12 mouse cellular contexts compared by ENCODE assay signal in the genomic region with DNA sequence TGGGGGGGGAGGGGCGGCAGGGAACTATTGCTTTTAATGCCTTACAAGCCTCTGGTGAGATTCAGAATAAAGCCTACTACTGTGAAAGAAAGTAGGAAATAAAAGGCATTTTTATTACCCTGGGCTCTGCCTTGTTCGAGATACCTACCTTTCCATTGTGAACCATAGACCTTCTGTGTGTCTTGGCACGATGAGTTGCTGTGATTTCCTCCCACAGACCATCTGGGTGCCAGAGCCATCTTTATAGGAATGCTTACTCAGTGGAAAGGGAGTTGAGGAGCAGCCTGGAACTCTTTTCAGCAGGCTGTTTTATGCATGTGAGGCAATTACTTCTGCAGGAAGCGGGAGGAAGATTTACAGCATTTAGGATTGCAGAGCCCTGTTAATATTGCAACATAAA.
DNase-seq lines count a peak whose midpoint lies in the region; ATAC-seq and TF ChIP-seq lines count a peak whose summit lies in the region.
"Had no signal": no experiment of that assay in that cellular context is flagged by ENCODE, and none has a peak within 500 bp of the region (broad histone marks: within the 10 kb centered on the region; RNA-seq: fewer than 3 reads in every experiment).

No protein-coding gene starts in this region.

- H3K4me1 ChIP-seq in kidney, embryonic 16.5 days (ENCODE audit: insufficient read depth, low read length): peaks cover 6% of the 10 kb centered on the region; the same call in 1 of the 2 replicates
- H3K4me1 ChIP-seq in limb, embryonic 15.5 days: peaks cover 10% of the 10 kb centered on the region
- H3K4me1 ChIP-seq in liver, postnatal 0 days (ENCODE audit: insufficient read depth): no peaks in the 10 kb centered on the region
- H3K4me1 ChIP-seq in midbrain, embryonic 15.5 days: peaks cover 8% of the 10 kb centered on the region; the same call in 1 of the 2 replicates

- H3K9ac ChIP-seq in kidney, embryonic 16.5 days (replicated peaks; ENCODE audit: low read length): no peak overlapping the region
- no peak overlapping the region for H3K9ac ChIP-seq in limb, embryonic 15.5 days
- no peak overlapping the region for H3K9ac ChIP-seq in liver, postnatal 0 days (replicated peaks)
- no peak overlapping the region for H3K9ac ChIP-seq in midbrain, embryonic 15.5 days

- H3K4me2 ChIP-seq in kidney, embryonic 16.5 days (replicated peaks; ENCODE audit: low read depth, low read length): no peak overlapping the region
- H3K4me2 ChIP-seq in limb, embryonic 15.5 days: no peak overlapping the region
- H3K4me2 ChIP-seq in liver, postnatal 0 days (ENCODE audit: low read depth, low read length): no peak overlapping the region
- H3K4me2 ChIP-seq in midbrain, embryonic 15.5 days: no peak overlapping the region

- no peak overlapping the region for H3K4me3 ChIP-seq in kidney, embryonic 16.5 days (ENCODE audit: low read length)
- no peak overlapping the region for H3K4me3 ChIP-seq in limb, embryonic 15.5 days
- H3K4me3 ChIP-seq in liver, postnatal 0 days (ENCODE audit: low read depth, low read length): no peak overlapping the region
- H3K4me3 ChIP-seq in midbrain, embryonic 15.5 days: no peak overlapping the region

- no peak for TF ChIP-seq EP300 in liver, postnatal 0 days (IDR thresholded peaks at IDR 0.05; ENCODE audit: low read depth)

- WGBS in kidney, embryonic 16.5 days: 21% methylated on average over 4 of the region's 4 CpGs
- 16% methylated on average over 4 of the region's 4 CpGs for WGBS in limb, embryonic 15.5 days
- WGBS in liver, postnatal 0 days (ENCODE audit: insufficient replicate concordance): 60% methylated on average over 4 of the region's 4 CpGs
- 71% methylated on average over 4 of the region's 4 CpGs for WGBS in midbrain, embryonic 15.5 days

- no peaks in the 10 kb centered on the region for H3K27me3 ChIP-seq in kidney, embryonic 16.5 days (ENCODE audit: insufficient read depth, low read length)
- H3K27me3 ChIP-seq in limb, embryonic 15.5 days: no peaks in the 10 kb centered on the region
- no peaks in the 10 kb centered on the region for H3K27me3 ChIP-seq in liver, postnatal 0 days (ENCODE audit: insufficient read depth, low read length)
- H3K27me3 ChIP-seq in midbrain, embryonic 15.5 days (replicated peaks): no peaks in the 10 kb centered on the region
- H3K27me3 ChIP-seq: CH12.LX had no signal

- H3K36me3 ChIP-seq in kidney, embryonic 16.5 days (ENCODE audit: insufficient read depth, low read length): no peaks in the 10 kb centered on the region
- no peaks in the 10 kb centered on the region for H3K36me3 ChIP-seq in limb, embryonic 15.5 days
- H3K36me3 ChIP-seq in liver, postnatal 0 days (replicated peaks; ENCODE audit: insufficient read depth, low read length): no peaks in the 10 kb centered on the region
- H3K36me3 ChIP-seq in midbrain, embryonic 15.5 days (replicated peaks): no peaks in the 10 kb centered on the region

- ATAC-seq in kidney, embryonic 16.5 days (ENCODE audit: low FRiP score, low TSS enrichment): peak; percentile 64; the same call in 1 of the 2 replicates
- ATAC-seq in frontal cortex, adult (ENCODE audit: low TSS enrichment): peak; percentile 94
- peak; percentile 61; the same call in 1 of the 2 replicates for ATAC-seq in limb, embryonic 15.5 days (ENCODE audit: insufficient number of reproducible peaks, low FRiP score, low TSS enrichment, low read depth)
- no peak for ATAC-seq in liver, postnatal 0 days
- no peak for ATAC-seq in midbrain, embryonic 15.5 days (replicated peaks)
- ATAC-seq: intestine, embryonic 16.5 days; lung, postnatal 0 days had no signal

- no peaks in the 10 kb centered on the region for H3K9me3 ChIP-seq in kidney, embryonic 16.5 days (ENCODE audit: low read length)
- no peaks in the 10 kb centered on the region for H3K9me3 ChIP-seq in limb, embryonic 15.5 days
- H3K9me3 ChIP-seq in liver, postnatal 0 days (ENCODE audit: low read length): no peaks in the 10 kb centered on the region
- no peaks in the 10 kb centered on the region for H3K9me3 ChIP-seq in midbrain, embryonic 15.5 days

- TF ChIP-seq CTCF in liver, postnatal 0 days (IDR thresholded peaks at IDR 0.05; ENCODE audit: low read depth): no peak

- no peak overlapping the region; the same call in 1 of the 2 replicates for H3K27ac ChIP-seq in kidney, embryonic 16.5 days (ENCODE audit: low read length)
- H3K27ac ChIP-seq in limb, embryonic 15.5 days: no peak overlapping the region; the same call in 1 of the 2 replicates
- no peak overlapping the region for H3K27ac ChIP-seq in liver, postnatal 0 days (ENCODE audit: low read depth)
- H3K27ac ChIP-seq in midbrain, embryonic 15.5 days: no peak overlapping the region

- DNase-seq in kidney, postnatal 25 days: no peak
- peak; percentile 80 for DNase-seq in layer of hippocampus, adult 9-10 months (ENCODE audit: low spot score)
- no peak for DNase-seq in liver, postnatal 0 days
- no peak for DNase-seq in embryo, embryonic 9.5 days (ENCODE audit: extremely low spot score)
- DNase-seq: thymus, postnatal 25 days had no signal

Comparison
In these comparisons a context has a peak if more than half of its experiments do, and no peak if none do; other contexts are left out.
1. ATAC-seq: peak in kidney, embryonic 16.5 days (single experiment), frontal cortex, adult (single experiment) and limb, embryonic 15.5 days (single experiment); none in liver, postnatal 0 days (single experiment) and midbrain, embryonic 15.5 days (single experiment).